Mouse (Mus musculus) liver, adult 2 months (tissue): ENCODE results near the gene Drd4.

Source experiments
- CTCF ChIP-seq: fragments of 200-500 bp; IDR thresholded peaks from 2 replicates; pipeline ENCODE4 v1.5.1; 2011; ENCODE audit warnings: low read depth, low read length, control low read depth
- POLR2A ChIP-seq: fragments of 200-500 bp; IDR thresholded peaks from 2 replicates; pipeline ENCODE4 v1.6.1; 2011; ENCODE audit warnings: low read length, control low read depth; ENCODE audit not compliant: insufficient read depth; ENCODE audit errors: extremely low read depth

- TF ChIP-seq CTCF (no peak), POLR2A (no peak)
These were observed 47.6 kb downstream of the Drd4 start for GRCm38 (mm10) chr7:141339215-141339920.
